Mouse (Mus musculus) stomach, postnatal 0 days (tissue): ENCODE measurements around the gene Tmem176b. TPM values are rescaled to one million over a fixed set of nuclear protein-coding genes. Genes with fewer than 3 reads are reported as not detected.
A peak's percentile ranks its signal among the peaks of the same experiment; 100 is the strongest.

Source experiments
- ATAC-seq: fragments of 200-750 bp; cut with Nextera tagmentation; 2 replicates; pipeline ENCODE4 v1.8.0; 2017; ENCODE audit not compliant: low FRiP score, low TSS enrichment
- DNase-seq: peaks from one replicate; pipeline ENCODE4 v3.0.0-alpha.2; 2016; ENCODE audit warnings: low spot score
- H3K27ac ChIP-seq: fragments of 300-500 bp; sonication (generic); replicated peaks from 2 replicates; pipeline ENCODE4 v1.5.1; 2014; ENCODE audit warnings: mild to moderate bottlenecking, control low read depth
- H3K27me3 ChIP-seq: fragments of 300-500 bp; sonication (generic); 2 replicates; pipeline ENCODE4 v1.6.1; 2014; ENCODE audit warnings: low read length; ENCODE audit not compliant: control insufficient read depth, insufficient read depth
- H3K36me3 ChIP-seq: fragments of 300-500 bp; sonication (generic); 2 replicates; pipeline ENCODE4 v1.6.1; 2014; ENCODE audit warnings: low read length, mixed read lengths; ENCODE audit not compliant: control insufficient read depth, insufficient read depth
- H3K4me1 ChIP-seq: fragments of 300-500 bp; sonication (generic); replicated peaks from 2 replicates; pipeline ENCODE4 v1.6.1; 2014; ENCODE audit warnings: antibody characterized with exemption; ENCODE audit not compliant: control insufficient read depth, insufficient read depth
- H3K4me2 ChIP-seq: fragments of 300-500 bp; sonication (generic); replicated peaks from 2 replicates; pipeline ENCODE4 v1.6.1; 2014; ENCODE audit warnings: low read depth, mild to moderate bottlenecking, control low read depth, moderate library complexity
- H3K4me3 ChIP-seq: fragments of 300-500 bp; sonication (generic); 2 replicates; pipeline ENCODE4 v1.5.1; 2014; ENCODE audit warnings: low read depth, low read length, control low read depth
- H3K9ac ChIP-seq: fragments of 300-500 bp; sonication (generic); 2 replicates; pipeline ENCODE4 v1.6.1; 2014; ENCODE audit warnings: mild to moderate bottlenecking, low read length, control low read depth, mixed read lengths
- H3K9me3 ChIP-seq: fragments of 300-500 bp; sonication (generic); 2 replicates; pipeline ENCODE4 v1.6.1; 2016; ENCODE audit warnings: low read length; ENCODE audit not compliant: control insufficient read depth
- CTCF ChIP-seq: IDR thresholded peaks from 2 replicates; pipeline ENCODE4 v1.5.1; 2016; ENCODE audit warnings: antibody characterized with exemption, low read depth, mild to moderate bottlenecking, moderate library complexity
- EP300 ChIP-seq: optimal IDR thresholded peaks from 2 replicates; pipeline ENCODE3; 2016; ENCODE audit warnings: antibody characterized with exemption
- WGBS: fragments of 180-500 bp; shearing (Covaris S2); extraction: QIAGEN DNeasy Blood & Tissue Kit; methylation state at CpG from one replicate; pipeline ENCODE4 v1.1.7; 2014; 5-methylcytosine and 5-hydroxymethylcytosine counted together
- polyA plus RNA-seq: library from polyadenylated mRNA; unstranded; fragments of >200 nt; fragmentation: Nextera tagmentation; extraction: Ambion mirVana; gene quantifications from 2 replicates; pipeline ENCODE4 v1.2.1, GENCODE M21; 2015

Tmem176b gene
- polyA plus RNA-seq: 245 and 254 TPM in 2 replicates

GRCm38 (mm10) chr6:48840973-48841625 lies at the start of gene Tmem176b:
TSS of gene Tmem176b (minus strand) at chr6:48841496.
- WGBS: 2% methylated on average over 5 of the region's 6 CpGs
- Histone ChIP-seq H3K4me1 (peaks cover 5% of the 10 kb centered on the region), H3K27ac (peak within 1 kb of the TSS; percentile 95), H3K4me3 (peak within 1 kb of the TSS; percentile 54), H3K36me3 (peaks cover 17% of the 10 kb centered on the region), H3K9me3 (no peaks in the 10 kb centered on the region), H3K4me2 (peak within 1 kb of the TSS; percentile 89), H3K27me3 (no peaks in the 10 kb centered on the region), H3K9ac (peak within 1 kb of the TSS; percentile 75)
- DNase-seq (peak; percentile 97), ATAC-seq (peak; percentile 93)
- TF ChIP-seq CTCF (peak; percentile 24; the same call in 1 of the 2 replicates), EP300 (no peak)

- no peak for DNase-seq
- Histone ChIP-seq H3K4me2 (no peak overlapping the region), H3K27me3 (no peaks in the 10 kb centered on the region), H3K27ac (no peak overlapping the region), H3K4me3 (no peak overlapping the region), H3K4me1 (no peaks in the 10 kb centered on the region), H3K9me3 (no peaks in the 10 kb centered on the region), H3K9ac (no peak overlapping the region), H3K36me3 (no peaks in the 10 kb centered on the region)
- TF ChIP-seq EP300 (no peak), CTCF (no peak)
- WGBS: 78% methylated on average over 5 of the region's 5 CpGs
- ATAC-seq: no peak
Measured at GRCm38 (mm10) chr6:48876510-48877135, 35.3 kb upstream of the Tmem176b start.

- H3K9ac ChIP-seq: no peak overlapping the region
- no peaks in the 10 kb centered on the region for H3K4me1 ChIP-seq
- H3K27ac ChIP-seq: no peak overlapping the region
- 84% methylated on average over 6 of the region's 6 CpGs for WGBS
- H3K4me2 ChIP-seq: no peak overlapping the region
- no peaks in the 10 kb centered on the region for H3K27me3 ChIP-seq
- no peaks in the 10 kb centered on the region for H3K9me3 ChIP-seq
- TF ChIP-seq EP300 (no peak), CTCF (no peak)
- H3K36me3 ChIP-seq: no peaks in the 10 kb centered on the region
- ATAC-seq (no peak), DNase-seq (no peak)
- no peak overlapping the region for H3K4me3 ChIP-seq
Measured at GRCm38 (mm10) chr6:48875515-48875914, 34.2 kb upstream of the Tmem176b start.

- WGBS: 79% methylated on average over 4 of the region's 4 CpGs
- H3K27ac ChIP-seq: no peak overlapping the region
- no peak overlapping the region for H3K9ac ChIP-seq
Measured at GRCm38 (mm10) chr6:48874576-48874975, 33.3 kb upstream of the Tmem176b start.

GRCm38 (mm10) chr6:48872596-48872995 lies 31.3 kb upstream of the Tmem176b start, which contains the start of gene Aoc1:
TSS of gene Aoc1 (plus strand) at chr6:48872896.
- Histone ChIP-seq H3K27me3 (no peaks in the 10 kb centered on the region), H3K27ac (no peak within 1 kb of the TSS)
- WGBS: 63% methylated on average over 5 of the region's 5 CpGs

More at GRCm38 (mm10) chr6:48874576-48874975, 33.3 kb upstream of the Tmem176b start:
- Histone ChIP-seq H3K4me1 (no peaks in the 10 kb centered on the region), H3K4me3 (no peak overlapping the region), H3K27me3 (no peaks in the 10 kb centered on the region), H3K4me2 (no peak overlapping the region), H3K9me3 (no peaks in the 10 kb centered on the region), H3K36me3 (no peaks in the 10 kb centered on the region)
- no peak for ATAC-seq
- TF ChIP-seq EP300: no peak
- TF ChIP-seq CTCF: no peak
- DNase-seq: no peak

GRCm38 (mm10) chr6:48869774-48870173 lies 28.5 kb upstream of the Tmem176b start:
- 66% methylated on average over 2 of the region's 2 CpGs for WGBS
- TF ChIP-seq CTCF (no peak), EP300 (no peak)
- Histone ChIP-seq H3K4me1 (no peaks in the 10 kb centered on the region), H3K27ac (no peak overlapping the region), H3K4me2 (no peak overlapping the region), H3K9me3 (no peaks in the 10 kb centered on the region), H3K9ac (no peak overlapping the region), H3K4me3 (no peak overlapping the region), H3K27me3 (no peaks in the 10 kb centered on the region), H3K36me3 (no peaks in the 10 kb centered on the region)
- no peak for DNase-seq
- ATAC-seq: no peak

More at GRCm38 (mm10) chr6:48872596-48872995, 31.3 kb upstream of the Tmem176b start, which contains the start of gene Aoc1:
- Histone ChIP-seq H3K4me3 (no peak within 1 kb of the TSS), H3K36me3 (no peaks in the 10 kb centered on the region), H3K4me2 (no peak within 1 kb of the TSS), H3K9me3 (no peaks in the 10 kb centered on the region), H3K4me1 (no peaks in the 10 kb centered on the region), H3K9ac (no peak within 1 kb of the TSS)
- ATAC-seq: no peak
- TF ChIP-seq EP300 (no peak), CTCF (no peak)
- no peak for DNase-seq
